Mouse (Mus musculus): ENCODE data around the gene Kif22.

Kif22 gene

GRCm38 (mm10) chr7:127030172-127030571 is 12.1 kb downstream of the Kif22 start:
- no peak for DNase-seq (ENCODE audit: low spot score)

- no peak for DNase-seq (ENCODE audit: low spot score)
These were observed 14.4 kb downstream of the Kif22 start for GRCm38 (mm10) chr7:127027885-127028284.

- peak; percentile 99 for DNase-seq (ENCODE audit: low spot score)
These were observed 15.1 kb downstream of the Kif22 start, which contains the start of gene Maz for GRCm38 (mm10) chr7:127026984-127027726. Gene Maz, minus strand, starts transcription at chr7:127027037.

- peak; percentile 61 for DNase-seq (ENCODE audit: low spot score)
These were observed 15.7 kb downstream of the Kif22 start for GRCm38 (mm10) chr7:127026616-127026983.

GRCm38 (mm10) chr7:127026161-127026600 is 16.1 kb downstream of the Kif22 start:
- DNase-seq (ENCODE audit: low spot score): no peak

DNA sequence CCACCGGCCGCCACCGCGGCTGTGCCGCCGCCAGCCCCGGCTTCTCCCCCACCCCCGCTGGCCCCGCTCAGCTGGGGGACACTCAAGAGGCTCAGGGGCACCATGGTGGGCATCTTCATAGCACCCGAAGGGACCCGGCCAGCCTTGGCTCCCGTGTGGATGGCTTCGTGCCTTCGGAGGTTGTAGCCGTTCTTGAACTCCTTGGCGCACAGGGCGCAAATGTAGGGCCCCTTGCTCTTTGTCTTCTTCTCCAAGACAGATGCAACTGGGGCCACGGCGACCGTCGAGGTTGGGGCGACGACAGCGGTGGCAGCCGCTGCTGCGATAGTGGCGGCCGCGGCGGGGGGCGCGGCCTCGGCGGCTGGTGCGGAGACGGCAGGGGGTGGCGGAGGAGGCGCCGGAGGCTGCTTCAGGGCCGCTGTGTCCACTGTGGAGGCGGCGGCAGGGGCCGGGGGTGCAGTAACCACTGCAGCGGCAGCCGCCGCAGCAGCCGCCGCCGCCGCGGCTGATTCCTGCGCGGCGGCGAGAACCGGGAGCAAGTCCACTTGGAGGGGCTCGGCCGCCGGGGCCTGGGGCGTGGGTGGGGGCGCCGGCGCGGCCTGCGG is 16.6 kb downstream of the Kif22 start:
- no peak for DNase-seq (ENCODE audit: low spot score)

DNA sequence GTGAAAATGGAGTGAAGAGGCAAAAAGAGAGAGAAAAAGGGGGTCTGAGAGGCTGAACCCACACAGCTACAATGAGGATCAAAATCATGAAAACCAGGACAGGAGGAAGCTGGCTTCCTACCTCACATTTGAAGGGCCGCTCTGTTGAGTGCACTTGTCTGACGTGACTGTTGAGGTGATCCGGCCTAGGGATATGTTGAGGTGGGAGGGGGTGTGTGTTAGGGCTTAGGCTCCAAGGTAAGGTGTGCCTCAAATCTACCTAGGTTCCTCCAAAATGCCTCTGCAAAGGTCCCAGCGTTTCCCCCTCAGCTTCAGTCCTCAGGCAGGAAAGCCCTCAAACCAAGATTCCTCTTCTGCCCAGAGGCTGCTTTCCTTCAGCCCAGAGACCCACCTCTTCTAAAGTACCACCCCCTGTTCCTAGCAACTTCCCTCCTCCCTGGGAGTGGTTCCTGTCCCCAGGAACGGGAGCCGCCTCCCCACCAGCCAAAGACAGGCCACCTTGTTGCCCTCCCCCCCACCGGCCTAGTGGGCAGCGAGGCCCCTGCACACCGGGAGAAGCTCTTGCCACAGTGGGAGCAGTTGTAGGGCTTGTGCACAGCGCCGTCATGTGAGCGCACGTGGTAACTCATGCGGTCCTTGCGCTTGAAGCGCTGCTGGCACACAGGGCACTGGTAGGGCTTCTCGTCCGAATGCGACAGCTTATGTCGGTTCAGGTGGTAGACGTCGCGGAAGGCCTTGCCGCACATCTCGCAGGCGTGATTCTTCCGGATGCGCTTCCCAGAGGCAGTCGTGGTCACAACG is 17.3 kb downstream of the Kif22 start:
- DNase-seq (ENCODE audit: low spot score): peak; percentile 62

DNA sequence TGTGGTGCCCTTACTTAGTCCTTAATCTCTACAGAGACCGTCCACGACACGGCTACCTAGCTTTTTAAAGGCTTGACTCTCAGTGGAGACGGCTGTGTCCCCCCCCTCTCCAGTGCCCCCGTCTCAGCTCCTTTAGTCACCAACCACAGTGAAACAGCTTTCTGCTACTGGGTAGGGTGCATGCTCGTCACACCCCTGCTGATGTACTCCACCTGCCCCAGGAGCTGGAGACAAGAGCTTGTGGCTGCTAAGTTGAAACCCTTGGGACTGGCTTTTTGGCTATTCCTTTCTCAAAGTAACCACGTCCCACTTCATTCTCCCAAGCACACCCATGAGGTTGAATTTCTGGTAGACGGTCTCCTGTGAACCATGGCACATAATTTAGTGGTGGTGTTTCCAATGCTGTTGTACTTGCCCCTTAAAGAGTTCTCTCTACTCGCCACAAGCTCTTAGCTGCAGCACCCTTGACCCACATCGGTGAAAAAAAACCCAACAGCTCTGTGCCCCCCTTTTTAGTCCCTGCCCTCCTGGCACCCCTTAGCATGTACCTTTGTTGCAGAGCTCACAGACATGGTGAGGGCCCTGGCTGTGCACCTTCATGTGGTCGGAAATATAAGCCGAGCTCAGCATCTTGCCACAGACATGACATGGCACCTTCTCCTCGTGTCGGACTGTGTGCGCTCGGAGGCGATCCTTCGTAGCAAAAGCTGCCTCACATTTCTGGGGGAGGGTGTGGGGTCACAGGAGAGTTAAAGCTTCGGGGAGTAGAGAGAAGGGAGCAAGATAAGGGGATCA is 18.2 kb downstream of the Kif22 start:
- no peak for DNase-seq (ENCODE audit: low spot score)

- DNase-seq (ENCODE audit: low spot score): no peak
These were observed 19.0 kb downstream of the Kif22 start for GRCm38 (mm10) chr7:127023272-127023691.

- DNase-seq (ENCODE audit: low spot score): no peak
These were observed 19.6 kb downstream of the Kif22 start for GRCm38 (mm10) chr7:127022528-127023271.

DNA sequence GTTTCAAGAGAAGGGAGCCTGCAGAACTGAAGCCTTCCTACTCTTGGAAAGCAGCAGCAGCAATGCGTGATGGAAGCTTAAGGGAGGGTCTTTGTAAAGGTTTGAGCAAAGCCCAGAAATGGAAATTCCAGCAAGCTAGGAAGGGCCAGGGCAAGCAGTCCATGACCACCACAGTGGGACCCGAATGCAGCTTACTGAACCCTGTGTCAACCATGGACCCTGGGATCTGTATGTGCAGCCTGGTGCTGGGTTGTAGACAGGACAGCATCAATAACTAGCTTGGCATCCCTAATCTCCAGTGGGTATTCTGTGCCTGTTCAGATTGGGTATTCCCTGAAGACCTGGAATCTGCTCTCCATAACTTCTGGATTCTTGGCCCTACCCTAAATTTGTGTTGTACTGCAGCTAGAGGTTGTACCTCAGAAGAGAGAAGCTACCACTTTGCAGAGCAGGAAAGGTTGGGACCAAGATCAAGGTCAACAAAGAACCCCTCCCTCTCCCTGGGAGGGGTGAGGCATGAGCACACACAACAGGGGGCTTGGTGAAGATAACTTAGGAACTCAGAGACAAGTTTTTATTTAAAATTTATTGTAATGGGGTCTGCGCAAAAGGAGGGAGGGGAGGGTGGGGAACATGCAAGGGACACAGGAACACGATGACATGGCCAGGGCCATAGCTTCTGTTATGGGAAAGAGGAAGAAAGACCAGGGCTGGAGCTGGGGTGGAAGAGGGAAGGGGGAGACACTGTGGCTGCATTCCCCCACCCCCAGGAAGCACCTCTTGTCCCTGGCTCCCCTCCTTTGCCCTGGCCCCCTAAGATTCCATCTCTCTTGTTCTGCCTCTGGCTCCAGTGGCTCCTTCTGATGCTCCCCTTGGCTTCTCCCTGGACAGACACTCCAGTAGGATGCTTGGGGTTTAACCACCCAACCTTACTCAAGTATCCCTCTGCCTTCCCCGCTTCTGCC is 20.4 kb downstream of the Kif22 start:
- no peak for DNase-seq (ENCODE audit: low spot score)

DNA sequence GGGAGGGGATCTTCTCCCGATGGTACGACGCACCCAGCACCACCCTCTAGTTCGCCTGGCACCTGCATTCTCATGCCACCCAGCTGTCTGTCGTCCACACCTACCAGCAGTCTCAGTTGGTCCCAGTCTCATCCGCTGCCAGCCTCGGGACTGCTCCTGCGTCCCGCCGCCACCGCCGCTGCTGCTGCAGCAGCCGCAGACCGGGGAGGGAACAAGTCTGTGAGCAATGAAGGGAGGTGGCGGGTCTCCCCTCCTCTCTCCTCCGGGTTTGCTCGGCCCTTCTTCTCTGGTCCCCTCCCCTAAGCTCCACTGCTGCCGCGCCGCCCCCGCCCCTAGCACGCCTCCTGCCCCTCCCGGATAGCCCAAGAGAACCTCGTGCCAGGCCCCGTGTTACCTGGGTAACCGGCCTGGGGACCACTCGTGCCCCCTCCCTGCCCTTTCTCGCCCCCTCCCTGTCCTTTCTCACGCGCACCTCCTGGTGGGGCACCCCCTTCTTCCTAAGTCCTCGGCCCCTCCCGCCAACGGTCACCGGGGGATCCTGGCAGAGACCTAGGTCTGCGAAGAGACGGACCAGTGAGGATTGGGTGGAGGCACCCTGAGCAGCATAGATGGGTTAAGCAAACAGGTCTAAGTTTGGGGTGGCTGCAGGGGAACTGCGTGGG is 21.2 kb downstream of the Kif22 start, which contains the start of the genes Gm42742 and Prrt2:
Gene Gm42742, minus strand, starts transcription at position 197 of the 662 bp plus-strand sequence.
Gene Prrt2, minus strand, starts transcription at position 311 of the 662 bp plus-strand sequence.
- DNase-seq (ENCODE audit: low spot score): peak; percentile 55

DNA sequence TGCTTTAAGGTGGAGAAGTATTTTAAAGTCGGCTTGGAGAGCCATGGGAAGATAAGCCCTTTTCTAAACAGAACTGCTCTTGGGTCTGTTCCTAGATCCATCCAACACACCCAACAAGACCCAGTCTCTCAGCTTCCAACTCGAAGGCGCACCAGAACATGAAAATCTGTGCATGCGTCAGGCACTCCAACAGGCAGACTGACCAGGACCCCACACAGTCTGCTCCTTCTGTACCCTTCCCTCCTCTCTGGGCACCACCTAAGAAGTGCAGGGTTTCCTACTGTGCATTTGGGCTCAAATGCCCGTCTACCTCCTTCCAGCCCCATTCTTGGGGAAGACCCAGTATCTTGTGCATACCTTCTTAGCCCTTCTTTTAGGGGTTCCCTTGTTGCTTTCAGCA is 21.8 kb downstream of the Kif22 start:
- no peak for DNase-seq (ENCODE audit: low spot score)

DNA sequence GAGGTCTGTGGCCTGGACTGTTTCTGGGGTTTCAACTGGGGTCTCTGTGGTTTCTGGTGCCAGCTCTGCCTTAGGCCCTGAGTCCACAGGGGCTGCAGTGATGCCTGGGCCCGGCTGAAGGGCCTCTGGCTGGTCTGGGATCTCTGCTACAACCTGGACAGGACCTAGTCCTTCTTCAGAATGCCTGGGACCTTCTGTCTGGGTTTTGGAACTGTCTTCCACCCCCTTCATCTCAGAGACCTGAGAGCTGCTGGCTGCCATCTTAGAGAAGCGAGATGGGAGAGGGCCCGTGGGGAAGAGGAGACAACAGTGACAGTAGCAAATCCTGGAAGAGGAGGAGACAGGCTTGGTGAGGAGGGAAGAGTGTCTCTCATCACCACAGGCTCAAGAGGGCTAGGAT is 22.2 kb downstream of the Kif22 start:
- DNase-seq (ENCODE audit: low spot score): no peak

- DNase-seq (ENCODE audit: low spot score): no peak
These were observed 22.8 kb downstream of the Kif22 start for GRCm38 (mm10) chr7:127019306-127019960.

DNA sequence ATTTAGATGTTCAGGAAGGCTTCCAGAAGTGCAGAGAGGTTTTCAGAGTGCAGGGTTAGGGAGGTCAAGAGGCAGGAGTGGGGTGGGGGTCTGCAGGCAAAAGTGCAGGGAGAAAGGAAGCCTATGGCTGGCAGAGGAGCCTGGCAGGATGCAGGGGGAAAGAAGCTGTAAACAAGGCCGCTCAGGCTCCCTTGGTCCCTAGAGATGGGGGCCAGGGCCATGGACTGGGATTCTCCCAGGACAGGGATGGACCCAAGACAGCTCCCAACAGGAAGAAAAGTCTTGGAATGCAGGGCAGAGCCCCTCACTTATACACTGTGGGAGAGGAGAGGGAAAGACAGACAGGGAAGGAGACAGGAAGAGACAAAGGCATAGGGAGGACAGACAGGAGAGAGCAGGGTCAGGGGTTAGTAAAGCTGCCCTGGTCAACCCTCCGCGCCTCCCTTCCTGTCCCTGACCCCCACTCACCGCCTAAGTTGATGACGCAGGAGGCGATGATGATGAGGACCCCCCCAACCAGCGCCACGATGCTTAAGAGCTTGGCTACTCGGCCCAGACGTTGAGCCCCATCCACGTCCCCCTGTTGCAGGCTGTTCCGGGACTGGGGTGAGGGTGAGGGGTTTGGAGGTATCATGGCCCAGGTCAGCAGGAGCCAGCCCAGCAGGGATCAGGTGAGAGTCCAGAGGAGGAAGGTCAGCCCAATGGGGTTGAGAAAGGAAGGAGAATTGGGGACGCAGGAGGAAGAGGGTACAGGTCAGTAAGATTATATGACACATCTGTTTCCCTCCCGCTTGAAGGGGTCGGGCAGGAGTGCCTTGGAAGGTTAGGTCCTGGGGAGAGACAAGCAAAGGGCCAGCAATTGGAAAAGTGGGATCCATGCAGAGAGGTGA is 23.6 kb downstream of the Kif22 start:
- no peak for DNase-seq (ENCODE audit: low spot score)

GRCm38 (mm10) chr7:127017950-127018345 is 24.3 kb downstream of the Kif22 start:
- DNase-seq (ENCODE audit: low spot score): no peak

Data from ovary, postnatal 14 days (tissue).